Mouse (Mus musculus) myocyte (in vitro differentiated cells): ENCODE data around the gene Gng5. TPM values are rescaled to one million over a fixed set of nuclear protein-coding genes. Genes with fewer than 3 reads are reported as not detected.

Experiments
- H3K27me3 ChIP-seq: one replicate; pipeline ENCODE4 v1.6.1; 2011; ENCODE audit not compliant: control insufficient read depth, insufficient read depth, insufficient read length
- H3K36me3 ChIP-seq: one replicate; pipeline ENCODE4 v1.6.1; 2011; ENCODE audit not compliant: control insufficient read depth, insufficient read depth
- H3K4me2 ChIP-seq: one replicate; pipeline ENCODE4 v1.6.1; 2011; ENCODE audit warnings: low read depth, control low read depth
- H3K4me3 ChIP-seq: one replicate; pipeline ENCODE4 v1.5.1; 2011; ENCODE audit warnings: mild to moderate bottlenecking, control low read depth, moderate library complexity
- H3K79me2 ChIP-seq: one replicate; pipeline ENCODE4 v1.6.1; 2011; ENCODE audit not compliant: control insufficient read depth, insufficient read depth
- H3ac ChIP-seq: one replicate; pipeline ENCODE4 v1.6.1; 2011; ENCODE audit not compliant: control insufficient read depth, insufficient read length
- CEBPB ChIP-seq: IDR thresholded peaks from 2 replicates; pipeline ENCODE4 v1.6.1; 2011; ENCODE audit warnings: mild to moderate bottlenecking, moderate library complexity; ENCODE audit not compliant: poor library complexity, insufficient read depth, severe bottlenecking
- E2F4 ChIP-seq: IDR thresholded peaks from one replicate; pipeline ENCODE4 v1.6.1; 2011; ENCODE audit warnings: mild to moderate bottlenecking, control low read depth, moderate library complexity; ENCODE audit not compliant: insufficient read depth
- MAX ChIP-seq: IDR thresholded peaks from one replicate; pipeline ENCODE4 v1.6.1; 2011; ENCODE audit warnings: low read depth, mild to moderate bottlenecking, control low read depth
- MYOD1 ChIP-seq, 3 experiments: IDR thresholded peaks; one replicate each; pipeline ENCODE4 v1.6.1; 2011; ENCODE audit warnings: control low read depth in 2 of 3, low read depth in 2 of 3, mild to moderate bottlenecking in 2 of 3, moderate library complexity in 1 of 3; ENCODE audit not compliant: insufficient read length in 2 of 3, control insufficient read depth in 1 of 3
- MYOG ChIP-seq, 3 experiments: IDR thresholded peaks; one replicate each; pipeline ENCODE4 v1.6.1; 2011; ENCODE audit warnings: control low read depth in 2 of 3, low read depth in 2 of 3, mild to moderate bottlenecking in 2 of 3; ENCODE audit not compliant: insufficient read length in 2 of 3, control insufficient read depth in 1 of 3, insufficient read depth in 1 of 3
- POLR2A ChIP-seq: IDR thresholded peaks from one replicate; pipeline ENCODE4 v1.6.1; 2011; ENCODE audit warnings: low read depth, mild to moderate bottlenecking, control low read depth, moderate library complexity; ENCODE audit not compliant: insufficient read length
- POLR2AphosphoS2 ChIP-seq: IDR thresholded peaks from one replicate; pipeline ENCODE4 v1.6.1; 2011; ENCODE audit warnings: low read depth, control low read depth; ENCODE audit not compliant: insufficient read length
- REST ChIP-seq: IDR thresholded peaks from one replicate; pipeline ENCODE4 v1.6.1; 2011; ENCODE audit warnings: mild to moderate bottlenecking, control low read depth, moderate library complexity; ENCODE audit not compliant: insufficient read depth, insufficient read length
- SRF ChIP-seq: IDR thresholded peaks from one replicate; pipeline ENCODE4 v1.6.1; 2011; ENCODE audit warnings: low read depth; ENCODE audit not compliant: control insufficient read depth, insufficient read length
- TCF12 ChIP-seq: IDR thresholded peaks from one replicate; pipeline ENCODE4 v1.6.1; 2011; ENCODE audit warnings: mild to moderate bottlenecking, control low read depth; ENCODE audit not compliant: poor library complexity, insufficient read depth, severe bottlenecking
- TCF3 ChIP-seq: IDR thresholded peaks from one replicate; pipeline ENCODE4 v1.6.1; 2011; ENCODE audit warnings: low read depth, control low read depth; ENCODE audit not compliant: insufficient read length
- USF1 ChIP-seq: IDR thresholded peaks from one replicate; pipeline ENCODE4 v1.6.1; 2011; ENCODE audit warnings: low read depth, mild to moderate bottlenecking, control low read depth, moderate library complexity
- polyA plus RNA-seq: library from polyadenylated mRNA; unstranded; fragments of >200 nt; fragmentation: generic; extraction: Trizol; gene quantifications from one replicate; pipeline ENCODE4 v1.2.1, GENCODE M21; 2012; ENCODE audit warnings: missing spikeins

Gng5 gene
- polyA plus RNA-seq: 451 TPM

DNA sequence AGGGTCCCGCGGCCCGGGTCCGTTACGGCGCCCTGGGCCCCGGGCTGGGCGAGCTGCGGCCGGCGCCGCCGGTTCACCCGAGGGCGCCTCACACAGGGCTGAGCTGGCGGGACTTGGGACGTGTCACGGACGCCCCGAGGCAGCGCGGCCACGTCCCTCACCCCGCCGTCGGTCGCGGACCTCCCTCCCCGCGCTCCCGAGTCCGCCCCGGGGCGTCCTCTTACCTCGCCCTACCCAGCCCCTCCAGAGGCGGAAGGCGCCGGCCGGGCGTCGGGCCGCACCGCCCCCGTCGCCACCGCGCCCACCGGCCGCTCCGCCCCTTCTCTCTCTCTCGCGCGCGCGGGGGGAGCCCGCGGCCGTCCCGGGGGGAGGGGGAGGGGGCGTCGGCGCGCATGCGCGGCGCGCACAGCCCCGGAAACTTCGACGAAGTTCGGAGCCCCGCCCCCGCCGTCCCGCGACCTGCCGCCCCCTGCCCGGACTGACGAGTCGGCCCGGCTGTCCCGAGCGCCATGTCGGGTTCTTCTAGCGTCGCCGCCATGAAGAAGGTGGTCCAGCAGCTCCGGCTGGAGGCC, at the start of gene Gng5, which contains the start of gene Spata1:
Gene Gng5 (plus strand): TSS at position 377 of the 572 bp plus-strand sequence.
Gene Spata1 (minus strand): TSS at position 323 of the 572 bp plus-strand sequence.
- Histone ChIP-seq H3K36me3 (peaks cover 25% of the 10 kb centered on the region), H3ac (peak within 1 kb of the TSS; percentile 85), H3K27me3 (no peaks in the 10 kb centered on the region), H3K4me2 (peak within 1 kb of the TSS; percentile 82), H3K79me2 (peaks cover 47% of the 10 kb centered on the region), H3K4me3 (peak within 1 kb of the TSS; percentile 97)
- no peak for TF ChIP-seq TCF3
- peak; percentile 94 for TF ChIP-seq POLR2A
- peak in 1 of 3 experiments; percentile 26 for TF ChIP-seq MYOD1 (IDR thresholded peaks at IDR 0.05; ENCODE audit: control insufficient read depth in 1 of 3, insufficient read length in 2 of 3, low read depth in 2 of 3)
- no peak for TF ChIP-seq SRF
- no peak for TF ChIP-seq CEBPB
- TF ChIP-seq USF1: no peak
- TF ChIP-seq POLR2AphosphoS2: peak; percentile 93

DNA sequence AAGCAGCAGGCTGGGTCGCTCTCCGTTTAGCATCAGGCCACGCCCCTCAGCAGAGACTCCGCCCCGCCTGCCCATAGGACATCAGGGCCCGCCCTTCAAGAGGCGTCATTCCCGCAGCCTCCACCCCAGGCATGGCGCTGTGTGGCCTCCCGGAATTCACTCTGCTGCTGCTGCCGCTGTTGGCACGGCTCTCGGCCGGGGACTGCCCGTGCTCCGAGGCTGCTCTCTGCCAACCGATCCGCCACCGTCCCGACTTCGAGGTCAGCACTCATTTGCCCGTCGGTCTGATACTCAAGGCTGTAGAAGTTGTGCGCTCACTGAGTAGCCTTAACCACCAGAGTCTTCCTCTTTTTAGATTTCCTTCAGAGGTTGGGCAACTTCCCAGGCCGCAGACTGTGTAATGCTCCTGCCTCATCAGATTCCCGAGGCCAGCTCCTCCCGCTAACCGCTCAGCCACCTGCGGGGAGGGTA, 49.2 kb upstream of the Gng5 start:
- peak overlapping the region; percentile 99 for H3K4me2 ChIP-seq
- no peaks in the 10 kb centered on the region for H3K36me3 ChIP-seq
- no peak overlapping the region for H3ac ChIP-seq
- TF ChIP-seq REST: peak; percentile 37
- TF ChIP-seq MAX: no peak
- TF ChIP-seq POLR2A: peak; percentile 98
- no peak for TF ChIP-seq TCF3
- no peak; the same call in 1 of the 2 replicates for TF ChIP-seq CEBPB
- peak in 1 of 3 experiments; percentile 43 for TF ChIP-seq MYOG (IDR thresholded peaks at IDR 0.05; ENCODE audit: control insufficient read depth in 1 of 3, insufficient read depth in 1 of 3, insufficient read length in 2 of 3, low read depth in 2 of 3)
- no peak for TF ChIP-seq MYOD1 (IDR thresholded peaks at IDR 0.05; ENCODE audit: control insufficient read depth in 1 of 3, insufficient read length in 2 of 3, low read depth in 2 of 3)
- TF ChIP-seq USF1: no peak
- TF ChIP-seq SRF: peak; percentile 67
- no peak for TF ChIP-seq TCF12
- peak; percentile 99 for TF ChIP-seq POLR2AphosphoS2
- TF ChIP-seq E2F4: no peak
- H3K79me2 ChIP-seq: no peaks in the 10 kb centered on the region
- H3K27me3 ChIP-seq: no peaks in the 10 kb centered on the region
- peak overlapping the region; percentile 59 for H3K4me3 ChIP-seq

DNA sequence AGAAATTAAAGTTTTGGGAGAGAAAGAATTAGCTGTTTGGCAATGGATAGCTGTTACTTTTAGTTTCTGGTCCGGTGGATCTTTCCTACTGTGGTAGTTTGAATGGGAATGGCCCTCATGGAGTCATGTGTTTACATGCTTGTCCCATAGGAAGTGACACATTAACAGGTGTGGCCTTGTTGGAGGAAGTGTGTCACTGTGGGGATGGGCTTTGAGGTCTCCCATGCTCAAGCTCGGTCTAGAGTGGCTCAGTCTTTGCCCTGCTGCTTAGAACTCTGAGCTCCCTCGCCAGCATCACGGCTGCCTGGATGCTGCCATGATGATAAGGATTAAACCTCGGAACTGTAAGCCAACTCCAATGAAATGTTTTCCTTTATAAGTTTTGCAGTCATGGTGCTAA, 48.2 kb upstream of the Gng5 start:
- TF ChIP-seq SRF (no peak), MYOG (IDR thresholded peaks at IDR 0.05; ENCODE audit: control insufficient read depth in 1 of 3, insufficient read depth in 1 of 3, insufficient read length in 2 of 3, low read depth in 2 of 3) (no peak), POLR2A (no peak), TCF3 (no peak), CEBPB (no peak), TCF12 (no peak), MAX (no peak), MYOD1 (IDR thresholded peaks at IDR 0.05; ENCODE audit: control insufficient read depth in 1 of 3, insufficient read length in 2 of 3, low read depth in 2 of 3) (no peak), POLR2AphosphoS2 (no peak), REST (no peak)
- Histone ChIP-seq H3K4me2 (peak overlapping the region; percentile 99), H3K36me3 (no peaks in the 10 kb centered on the region), H3ac (no peak overlapping the region), H3K79me2 (no peaks in the 10 kb centered on the region), H3K27me3 (no peaks in the 10 kb centered on the region), H3K4me3 (peak overlapping the region; percentile 59)

DNA sequence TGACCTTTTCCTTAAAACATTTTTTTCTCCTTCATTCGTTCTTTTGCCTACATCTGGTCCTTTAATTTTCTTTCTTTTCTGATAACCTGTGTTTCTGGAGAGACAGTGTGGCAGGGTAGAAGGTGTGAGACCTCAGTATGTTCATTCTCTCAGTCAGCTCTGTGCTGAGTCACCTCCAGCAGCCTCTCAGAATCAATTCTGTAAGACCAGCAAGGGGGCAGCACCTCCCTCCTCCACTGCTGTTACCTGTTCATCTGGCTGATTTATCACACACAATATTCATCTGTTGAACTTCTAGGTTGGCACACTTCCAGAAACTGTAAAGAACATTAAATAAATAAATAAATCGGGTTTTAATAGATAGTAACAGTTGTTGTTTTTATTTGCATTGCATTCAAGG, 36.7 kb upstream of the Gng5 start:
- TF ChIP-seq MYOG (IDR thresholded peaks at IDR 0.05; ENCODE audit: control insufficient read depth in 1 of 3, insufficient read depth in 1 of 3, insufficient read length in 2 of 3, low read depth in 2 of 3) (no peak), E2F4 (no peak), POLR2A (no peak), CEBPB (no peak), REST (no peak), MYOD1 (IDR thresholded peaks at IDR 0.05; ENCODE audit: control insufficient read depth in 1 of 3, insufficient read length in 2 of 3, low read depth in 2 of 3) (no peak), MAX (no peak), SRF (no peak), USF1 (no peak), TCF12 (no peak), POLR2AphosphoS2 (no peak), TCF3 (no peak)
- Histone ChIP-seq H3K4me2 (no peak overlapping the region), H3K4me3 (no peak overlapping the region)

More for the DNA sequence above, 36.7 kb upstream of the Gng5 start:
- Histone ChIP-seq H3K27me3 (no peaks in the 10 kb centered on the region), H3K36me3 (peaks cover 9% of the 10 kb centered on the region), H3K79me2 (no peaks in the 10 kb centered on the region), H3ac (no peak overlapping the region)
